Mouse (Mus musculus) lung, embryonic 14.5 days (tissue): ENCODE measurements at regions not wholly inside any gene's neighbourhood (a gene's known extent, or its start where the extent isn't known, plus 50 kb on each side); places are given as distances from the start of the nearest gene placed in this dataset.
A peak's percentile ranks its signal among the peaks of the same experiment; 100 is the strongest.

Source experiments
- ATAC-seq: fragments of 200-750 bp; cut with Nextera tagmentation; 2 replicates; pipeline ENCODE4 v1.8.0; 2017; ENCODE audit warnings: mild to moderate bottlenecking, moderate TSS enrichment, moderate library complexity; ENCODE audit not compliant: insufficient read depth
- DNase-seq: peaks from one replicate; pipeline ENCODE4 v3.0.0-alpha.2; 2015
- H3K27ac ChIP-seq: fragments of 300-500 bp; sonication (generic); 2 replicates; pipeline ENCODE4 v1.5.1; 2014; ENCODE audit warnings: low read depth, mild to moderate bottlenecking, moderate library complexity
- H3K27me3 ChIP-seq: fragments of 300-500 bp; sonication (generic); 2 replicates; pipeline ENCODE4 v1.6.1; 2014; ENCODE audit warnings: low read length, control low read depth; ENCODE audit not compliant: insufficient read depth
- H3K36me3 ChIP-seq: fragments of 300-500 bp; sonication (generic); 2 replicates; pipeline ENCODE4 v1.6.1; 2014; ENCODE audit warnings: control low read depth; ENCODE audit not compliant: insufficient read depth
- H3K4me1 ChIP-seq: fragments of 300-500 bp; sonication (generic); 2 replicates; pipeline ENCODE4 v1.6.1; 2014; ENCODE audit warnings: antibody characterized with exemption, control low read depth; ENCODE audit not compliant: insufficient read depth
- H3K4me2 ChIP-seq: fragments of 300-500 bp; sonication (generic); 2 replicates; pipeline ENCODE4 v1.6.1; 2014; ENCODE audit warnings: mild to moderate bottlenecking
- H3K4me3 ChIP-seq: fragments of 300-500 bp; sonication (generic); 2 replicates; pipeline ENCODE4 v1.5.1; 2014; ENCODE audit warnings: low read depth, low read length
- H3K9ac ChIP-seq: fragments of 300-500 bp; sonication (generic); 2 replicates; pipeline ENCODE4 v1.6.1; 2014
- H3K9me3 ChIP-seq: fragments of 300-500 bp; sonication (generic); 2 replicates; pipeline ENCODE4 v1.6.1; 2016; ENCODE audit warnings: low read depth, low read length, control low read depth
- CTCF ChIP-seq: IDR thresholded peaks from 2 replicates; pipeline ENCODE4 v1.5.1; 2016; ENCODE audit warnings: antibody characterized with exemption, low read depth
- WGBS: fragments of 180-500 bp; shearing (Covaris S2); extraction: QIAGEN DNeasy Blood & Tissue Kit; methylation state at CpG from one replicate; pipeline ENCODE4 v1.1.7; 2014; 5-methylcytosine and 5-hydroxymethylcytosine counted together

DNA sequence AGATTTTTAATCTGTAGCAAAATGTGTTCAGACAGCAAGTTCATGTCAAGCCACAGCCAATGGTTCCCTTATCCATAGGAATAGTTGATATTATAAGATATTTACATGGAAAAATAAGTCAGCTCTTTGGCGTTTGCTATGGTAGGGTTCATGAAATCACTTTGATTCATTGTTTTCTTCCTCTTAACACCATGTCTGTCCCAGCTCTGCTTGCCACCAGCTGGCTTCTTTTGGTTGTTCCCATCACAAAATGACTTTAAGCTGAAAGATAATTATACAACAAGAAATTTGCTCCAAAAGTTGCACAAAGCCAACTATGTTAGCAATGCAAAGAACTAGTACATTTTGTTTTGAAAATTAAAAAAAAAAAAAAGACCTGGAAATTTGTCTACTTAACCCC is 99.9 kb upstream of the Tcf21 start:
- no peaks in the 10 kb centered on the region for H3K36me3 ChIP-seq
- peaks cover 7% of the 10 kb centered on the region; the same call in 1 of the 2 replicates for H3K4me1 ChIP-seq
- ATAC-seq (peak; percentile 70), DNase-seq (peak; percentile 87)
- TF ChIP-seq CTCF = no peak
- no peaks in the 10 kb centered on the region for H3K9me3 ChIP-seq
- no peaks in the 10 kb centered on the region for H3K27me3 ChIP-seq
- no peak overlapping the region for H3K9ac ChIP-seq
- no peak overlapping the region for H3K4me3 ChIP-seq
- WGBS = 36% methylated on average over 1 of the region's 1 CpGs
- H3K4me2 ChIP-seq = no peak overlapping the region
- peak overlapping the region; percentile 74; the same call in 1 of the 2 replicates for H3K27ac ChIP-seq

DNA sequence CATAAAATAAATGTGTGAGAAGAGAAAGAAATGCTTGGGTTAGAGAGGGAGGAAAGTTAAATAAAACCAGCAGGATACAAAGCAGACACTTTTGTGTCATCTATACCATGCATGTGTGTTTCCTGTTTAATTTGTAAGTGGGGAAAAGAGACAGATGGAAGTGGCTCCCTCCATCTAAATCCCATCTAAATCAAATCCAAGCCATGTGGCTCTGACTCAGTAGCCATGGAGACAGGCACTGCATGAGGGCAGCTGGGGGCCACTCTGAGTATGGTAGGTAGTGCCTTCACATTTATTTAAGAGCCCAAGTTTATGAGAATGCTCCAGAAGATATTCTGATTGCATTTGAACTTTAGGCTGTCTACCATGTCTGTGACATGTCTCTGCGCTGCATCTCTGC is 97.8 kb upstream of the Tcf21 start:
- Histone ChIP-seq H3K4me2 (no peak overlapping the region), H3K27me3 (no peaks in the 10 kb centered on the region), H3K4me1 (peaks cover 7% of the 10 kb centered on the region; the same call in 1 of the 2 replicates), H3K4me3 (no peak overlapping the region), H3K27ac (no peak overlapping the region), H3K9ac (no peak overlapping the region), H3K36me3 (no peaks in the 10 kb centered on the region), H3K9me3 (no peaks in the 10 kb centered on the region)
- DNase-seq (no peak), ATAC-seq (no peak)
- no peak for TF ChIP-seq CTCF
- 91% methylated on average over 1 of the region's 1 CpGs for WGBS

DNA sequence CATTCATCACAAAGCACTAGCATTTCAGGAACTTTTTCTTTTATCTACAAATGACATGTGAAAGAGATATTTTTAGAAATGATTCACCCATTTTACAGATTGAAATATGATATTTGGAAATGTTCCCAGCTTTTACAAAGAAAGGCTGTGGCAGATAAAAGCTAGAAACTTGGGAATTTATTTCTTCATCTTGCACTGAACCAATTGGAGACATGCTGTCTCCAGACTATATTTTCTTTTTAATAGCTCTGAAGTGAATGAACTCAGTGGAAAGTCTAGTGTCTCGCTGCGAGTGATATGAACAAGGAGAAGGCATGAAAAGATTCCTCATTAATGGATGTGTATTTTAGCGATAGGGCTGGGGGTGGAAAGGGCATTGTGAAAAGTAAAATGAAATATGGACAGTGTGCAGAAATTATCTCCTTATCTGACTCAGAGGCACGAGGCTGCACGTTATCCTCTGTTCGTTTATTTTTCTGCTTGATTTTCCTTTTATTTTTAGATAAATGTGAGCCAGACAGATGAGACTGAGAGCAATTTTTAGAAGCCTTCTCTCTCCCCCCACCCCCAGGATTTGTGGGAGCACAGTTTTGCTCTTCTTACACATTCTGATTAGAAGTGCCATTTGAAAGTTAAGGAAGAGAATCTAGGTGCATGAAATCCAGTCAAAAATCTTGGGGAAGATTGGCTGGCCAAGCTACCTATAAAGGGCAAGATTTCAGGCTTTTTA is 96.0 kb upstream of the Tcf21 start:
- ATAC-seq (no peak), DNase-seq (peak; percentile 65)
- H3K4me3 ChIP-seq = no peak overlapping the region
- no peak overlapping the region for H3K4me2 ChIP-seq
- H3K9me3 ChIP-seq = no peaks in the 10 kb centered on the region
- TF ChIP-seq CTCF = no peak
- 17% methylated on average over 6 of the region's 6 CpGs for WGBS
- peaks cover 3% of the 10 kb centered on the region; the same call in 1 of the 2 replicates for H3K4me1 ChIP-seq
- H3K27me3 ChIP-seq = no peaks in the 10 kb centered on the region
- no peak overlapping the region for H3K27ac ChIP-seq
- H3K36me3 ChIP-seq = no peaks in the 10 kb centered on the region
- H3K9ac ChIP-seq = no peak overlapping the region

DNA sequence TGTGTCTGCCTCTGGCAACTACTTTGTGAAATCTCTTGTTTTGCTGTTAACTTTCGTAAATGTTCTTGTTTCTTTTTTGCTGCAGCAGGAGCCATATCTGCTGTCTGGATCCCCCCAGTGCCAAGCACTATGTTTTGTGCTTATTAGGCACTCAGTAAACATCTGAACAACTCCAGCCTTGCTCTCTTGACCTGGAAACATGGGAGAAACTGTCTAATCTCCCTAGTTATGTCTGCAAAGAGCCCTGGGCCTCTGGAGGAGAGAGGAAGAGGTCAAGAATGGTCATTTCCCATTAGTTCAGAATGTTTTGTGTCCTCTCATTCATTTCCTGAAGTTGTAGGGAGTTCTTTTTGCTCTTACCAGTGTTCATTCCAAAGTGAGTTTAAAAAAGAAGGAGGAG is 93.1 kb upstream of the Tcf21 start:
- Histone ChIP-seq H3K27me3 (no peaks in the 10 kb centered on the region), H3K27ac (no peak overlapping the region), H3K36me3 (no peaks in the 10 kb centered on the region), H3K4me2 (no peak overlapping the region), H3K9ac (no peak overlapping the region), H3K9me3 (no peaks in the 10 kb centered on the region), H3K4me1 (no peaks in the 10 kb centered on the region), H3K4me3 (no peak overlapping the region)
- no peak for TF ChIP-seq CTCF
- ATAC-seq (no peak), DNase-seq (no peak)
- 76% methylated on average over 1 of the region's 1 CpGs for WGBS

DNA sequence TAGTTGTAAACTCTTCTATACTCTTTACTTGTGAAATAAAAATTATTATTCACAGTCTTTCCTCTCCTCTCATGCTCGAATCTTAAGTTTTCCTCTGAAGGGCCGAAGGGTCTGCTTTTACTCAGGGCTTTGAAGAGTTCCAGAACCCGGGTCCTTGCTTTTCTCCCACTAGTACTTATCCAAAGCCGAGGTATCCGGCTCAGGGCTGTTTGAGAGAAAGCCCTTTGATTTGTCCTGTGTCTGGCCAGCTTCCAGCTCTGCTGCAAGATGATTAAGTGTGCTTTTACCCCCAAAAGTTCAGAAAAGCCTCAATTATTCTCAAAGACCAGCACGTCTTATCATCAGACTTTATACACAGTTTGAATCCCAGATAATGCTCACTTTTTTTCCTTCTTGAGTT is 88.7 kb upstream of the Tcf21 start:
- ATAC-seq (no peak), DNase-seq (no peak)
- no peaks in the 10 kb centered on the region for H3K27me3 ChIP-seq
- no peaks in the 10 kb centered on the region for H3K4me1 ChIP-seq
- no peak overlapping the region for H3K9ac ChIP-seq
- 34% methylated on average over 6 of the region's 6 CpGs for WGBS
- no peaks in the 10 kb centered on the region for H3K36me3 ChIP-seq
- H3K4me3 ChIP-seq = no peak overlapping the region
- no peak overlapping the region for H3K4me2 ChIP-seq
- TF ChIP-seq CTCF = no peak
- no peaks in the 10 kb centered on the region for H3K9me3 ChIP-seq
- no peak overlapping the region for H3K27ac ChIP-seq

DNA sequence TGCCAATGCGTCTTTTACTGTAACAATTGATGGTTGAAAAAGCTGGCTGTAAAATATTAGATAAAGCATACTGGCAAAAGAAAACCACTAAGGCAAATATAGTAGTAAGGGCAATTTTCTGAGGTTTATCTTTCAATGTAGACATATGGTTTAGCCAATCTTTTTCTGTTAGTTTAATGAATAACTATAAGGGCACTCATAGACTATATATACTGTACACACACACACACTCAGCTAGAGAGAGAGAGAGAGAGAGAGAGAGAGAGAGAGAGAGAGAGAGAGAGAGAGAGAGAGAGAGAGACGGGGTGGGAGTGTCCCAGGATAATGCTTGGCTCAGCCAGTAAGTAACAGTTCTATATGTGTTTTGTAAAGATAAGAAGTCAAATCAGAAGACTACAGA is 85.3 kb upstream of the Tcf21 start:
- ATAC-seq (no peak), DNase-seq (no peak)
- Histone ChIP-seq H3K27me3 (no peaks in the 10 kb centered on the region), H3K9me3 (no peaks in the 10 kb centered on the region), H3K27ac (no peak overlapping the region), H3K4me2 (no peak overlapping the region), H3K9ac (no peak overlapping the region), H3K4me1 (no peaks in the 10 kb centered on the region), H3K4me3 (no peak overlapping the region), H3K36me3 (no peaks in the 10 kb centered on the region)
- TF ChIP-seq CTCF = no peak
- 50% methylated on average over 2 of the region's 2 CpGs for WGBS

DNA sequence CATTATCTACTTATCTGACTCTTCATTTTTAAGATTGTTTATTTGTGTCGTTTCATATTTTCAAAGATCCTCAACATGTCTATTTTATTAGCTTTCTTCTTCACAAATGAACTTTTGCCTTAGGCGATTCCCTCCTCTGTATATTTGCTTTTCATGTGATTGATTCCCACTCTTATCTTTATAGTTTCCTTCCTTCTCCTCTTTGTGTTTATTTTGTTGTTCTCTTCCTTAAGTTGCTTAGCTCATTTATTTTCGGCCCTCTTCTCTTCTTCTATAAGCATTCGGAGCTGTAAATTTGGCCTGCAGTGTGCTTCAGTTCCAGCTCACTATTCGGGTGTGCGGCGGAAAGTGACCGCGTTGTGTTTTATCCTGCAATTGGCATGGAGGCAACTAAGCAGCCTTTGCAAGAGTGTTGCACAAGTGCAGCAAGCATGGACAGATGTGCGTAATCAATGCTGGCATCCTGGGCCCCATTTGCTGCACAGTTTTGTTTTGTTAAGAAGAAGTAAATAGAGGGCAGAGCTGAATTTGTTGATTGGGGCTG is 73.5 kb upstream of the Tcf21 start:
- H3K4me3 ChIP-seq = no peak overlapping the region
- no peaks in the 10 kb centered on the region for H3K9me3 ChIP-seq
- H3K4me1 ChIP-seq = 0 out of 2 replicates have a peak, but pooled peaks cover 5% of the 10 kb centered on the region
- DNase-seq (peak; percentile 61), ATAC-seq (no peak)
- no peak overlapping the region for H3K9ac ChIP-seq
- TF ChIP-seq CTCF = no peak
- 24% methylated on average over 10 of the region's 10 CpGs for WGBS
- no peaks in the 10 kb centered on the region for H3K36me3 ChIP-seq
- H3K4me2 ChIP-seq = peak overlapping the region; percentile 10; the same call in 1 of the 2 replicates
- peak overlapping the region; percentile 58 for H3K27ac ChIP-seq
- H3K27me3 ChIP-seq = no peaks in the 10 kb centered on the region
